8 mouse cellular contexts compared by ENCODE assay signal in the genomic region with DNA sequence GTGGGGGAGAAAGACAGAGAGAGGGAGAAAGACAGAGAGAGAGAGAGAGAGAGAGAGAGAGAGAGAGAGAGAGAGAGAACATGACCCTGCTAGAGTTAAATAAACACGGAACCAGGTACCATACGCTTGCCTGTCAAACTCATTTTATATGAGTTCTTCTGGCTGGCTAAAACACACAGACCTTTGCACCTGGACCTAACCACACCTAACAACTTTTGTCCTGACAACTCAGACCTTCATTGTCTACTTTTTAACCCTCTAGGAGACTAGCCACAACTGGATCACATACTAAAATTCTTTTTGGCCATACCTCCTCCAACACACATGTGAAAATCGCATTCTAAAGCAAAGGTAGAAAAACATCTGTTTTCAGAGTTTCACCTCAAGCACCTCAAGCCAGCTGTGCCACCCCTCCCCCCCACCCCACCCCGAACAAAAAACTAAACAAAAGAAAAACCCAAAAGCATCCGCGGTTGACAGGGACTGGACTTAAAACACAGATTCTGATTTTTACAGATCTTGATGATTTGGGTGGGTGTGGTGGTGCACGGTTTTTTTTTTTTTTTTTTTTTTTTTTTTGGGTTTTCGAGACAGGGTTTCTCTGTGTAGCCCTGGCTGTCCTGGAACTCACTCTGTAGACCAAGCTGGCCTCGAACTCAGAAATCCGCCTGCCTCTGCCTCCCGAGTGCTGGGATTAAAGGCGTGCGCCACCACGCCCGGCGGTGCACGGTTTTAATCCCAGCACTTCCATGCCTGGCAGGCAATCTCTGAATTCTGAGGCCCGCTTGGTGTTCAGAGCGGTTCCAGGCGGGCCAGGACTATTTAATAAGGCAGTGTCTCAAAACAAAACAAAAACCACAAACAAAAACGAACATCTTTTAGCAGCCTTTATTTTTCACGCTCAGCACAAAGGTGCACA. TPM values are rescaled to one million over a fixed set of nuclear protein-coding genes. Genes with fewer than 3 reads are reported as not detected.
DNase-seq lines count a peak whose midpoint lies in the region; ATAC-seq and TF ChIP-seq lines count a peak whose summit lies in the region.

No protein-coding gene starts in this region.

- H3K4me2 ChIP-seq in lung, embryonic 14.5 days: peak overlapping the region; percentile 87
- H3K4me2 ChIP-seq in embryonic facial prominence, embryonic 14.5 days (ENCODE audit: low read depth, low read length): peak overlapping the region; percentile 80
- H3K4me2 ChIP-seq in kidney, postnatal 0 days (ENCODE audit: low read length): peak overlapping the region; percentile 68
- peak overlapping the region; percentile 73 for H3K4me2 ChIP-seq in neural tube, embryonic 14.5 days (ENCODE audit: low read depth, low read length)

- peak overlapping the region; percentile 98 for H3K9ac ChIP-seq in lung, embryonic 14.5 days
- peak overlapping the region; percentile 99 for H3K9ac ChIP-seq in embryonic facial prominence, embryonic 14.5 days (ENCODE audit: low read depth, low read length)
- peak overlapping the region; percentile 95; the same call in 1 of the 2 replicates for H3K9ac ChIP-seq in kidney, postnatal 0 days (ENCODE audit: low read depth, low read length)
- H3K9ac ChIP-seq in neural tube, embryonic 14.5 days (replicated peaks; ENCODE audit: low read depth, low read length): peak overlapping the region; percentile 100; the same call in 1 of the 2 replicates

- no peaks in the 10 kb centered on the region for H3K27me3 ChIP-seq in lung, embryonic 14.5 days (ENCODE audit: insufficient read depth, low read length)
- no peaks in the 10 kb centered on the region for H3K27me3 ChIP-seq in embryonic facial prominence, embryonic 14.5 days (replicated peaks; ENCODE audit: control insufficient read depth, insufficient read depth, low read length)
- no peaks in the 10 kb centered on the region for H3K27me3 ChIP-seq in kidney, postnatal 0 days (ENCODE audit: insufficient read depth, low read length)
- no peaks in the 10 kb centered on the region for H3K27me3 ChIP-seq in neural tube, embryonic 14.5 days (ENCODE audit: control insufficient read depth, insufficient read depth, low read length)

- peak overlapping the region; percentile 89 for H3K4me3 ChIP-seq in lung, embryonic 14.5 days (ENCODE audit: low read depth, low read length)
- H3K4me3 ChIP-seq in embryonic facial prominence, embryonic 14.5 days (ENCODE audit: low read depth, low read length): peak overlapping the region; percentile 85
- peak overlapping the region; percentile 67 for H3K4me3 ChIP-seq in kidney, postnatal 0 days (replicated peaks; ENCODE audit: low read depth, low read length)
- H3K4me3 ChIP-seq in neural tube, embryonic 14.5 days (ENCODE audit: low read depth, low read length): peak overlapping the region; percentile 97

- WGBS in lung, embryonic 14.5 days: 13% methylated on average over 19 of the region's 22 CpGs
- 13% methylated on average over 20 of the region's 22 CpGs for WGBS in embryonic facial prominence, embryonic 14.5 days
- 13% methylated on average over 21 of the region's 22 CpGs for WGBS in kidney, postnatal 0 days
- WGBS in neural tube, embryonic 14.5 days: 16% methylated on average over 19 of the region's 22 CpGs

- peaks cover 9% of the 10 kb centered on the region for H3K4me1 ChIP-seq in lung, embryonic 14.5 days (ENCODE audit: insufficient read depth)
- peaks cover 18% of the 10 kb centered on the region for H3K4me1 ChIP-seq in embryonic facial prominence, embryonic 14.5 days (ENCODE audit: control insufficient read depth, insufficient read depth, low read length)
- peaks cover 11% of the 10 kb centered on the region; the same call in 1 of the 2 replicates for H3K4me1 ChIP-seq in kidney, postnatal 0 days (replicated peaks; ENCODE audit: insufficient read depth, low read length)
- H3K4me1 ChIP-seq in neural tube, embryonic 14.5 days (ENCODE audit: control insufficient read depth, insufficient read depth, low read length): peaks cover 15% of the 10 kb centered on the region

- no peaks in the 10 kb centered on the region for H3K9me3 ChIP-seq in lung, embryonic 14.5 days (ENCODE audit: low read depth, low read length)
- no peaks in the 10 kb centered on the region for H3K9me3 ChIP-seq in embryonic facial prominence, embryonic 14.5 days (ENCODE audit: control insufficient read depth, low read length)
- H3K9me3 ChIP-seq in kidney, postnatal 0 days (replicated peaks; ENCODE audit: low read length): no peaks in the 10 kb centered on the region
- H3K9me3 ChIP-seq in neural tube, embryonic 14.5 days (ENCODE audit: control insufficient read depth, low read length): no peaks in the 10 kb centered on the region

- 0 out of 2 replicates have a peak, but pooled peaks cover 6% of the 10 kb centered on the region for H3K36me3 ChIP-seq in lung, embryonic 14.5 days (ENCODE audit: insufficient read depth)
- peaks cover 7% of the 10 kb centered on the region; the same call in 1 of the 2 replicates for H3K36me3 ChIP-seq in embryonic facial prominence, embryonic 14.5 days (ENCODE audit: control insufficient read depth, insufficient read depth, low read length)
- no peaks in the 10 kb centered on the region for H3K36me3 ChIP-seq in kidney, postnatal 0 days (ENCODE audit: insufficient read depth, low read length)
- no peaks in the 10 kb centered on the region for H3K36me3 ChIP-seq in neural tube, embryonic 14.5 days (ENCODE audit: control insufficient read depth, insufficient read depth, low read length)

- H3K27ac ChIP-seq in lung, embryonic 14.5 days (ENCODE audit: low read depth): peak overlapping the region; percentile 98
- peak overlapping the region; percentile 99 for H3K27ac ChIP-seq in embryonic facial prominence, embryonic 14.5 days (replicated peaks; ENCODE audit: low read depth, low read length)
- peak overlapping the region; percentile 99 for H3K27ac ChIP-seq in kidney, postnatal 0 days
- H3K27ac ChIP-seq in neural tube, embryonic 14.5 days (ENCODE audit: low read depth, low read length): peak overlapping the region; percentile 99

- no peak for TF ChIP-seq CTCF in lung, embryonic 14.5 days (IDR thresholded peaks at IDR 0.05; ENCODE audit: low read depth)
- no peak for TF ChIP-seq CTCF in kidney, postnatal 0 days (IDR thresholded peaks at IDR 0.05; ENCODE audit: low read depth)

- no peak; the same call in 1 of the 2 replicates for ATAC-seq in lung, embryonic 14.5 days (ENCODE audit: insufficient read depth)
- ATAC-seq in embryonic facial prominence, embryonic 14.5 days (ENCODE audit: low read depth): no peak; the same call in 1 of the 2 replicates
- no peak; the same call in 1 of the 2 replicates for ATAC-seq in kidney, postnatal 0 days (replicated peaks; ENCODE audit: low FRiP score, low read depth)
- ATAC-seq in neural tube, embryonic 14.5 days (ENCODE audit: low read depth): peak; percentile 22

- no peak for DNase-seq in lung, embryonic 14.5 days
- no peak for DNase-seq in lung, postnatal 25 days (ENCODE audit: low spot score)
- no peak for DNase-seq in embryonic facial prominence, embryonic 14.5 days (ENCODE audit: low spot score)
- DNase-seq in kidney, postnatal 0 days (ENCODE audit: low spot score): peak; percentile 16
- no peak for DNase-seq in layer of hippocampus, adult 11-12 months (ENCODE audit: low spot score)
- no peak for DNase-seq in thymus, postnatal 36 days
- no peak for DNase-seq in right cerebral cortex, postnatal 25 days

RNA-seq across cellular contexts. Expression of gene Rnf103, which starts 0.7 kb away (rescaled TPM):
- 18.1 and 18.2 TPM in 2 replicates for polyA plus RNA-seq in lung, embryonic 14.5 days (2014; fragmentation: Nextera tagmentation; extraction: Ambion mirVana)
- polyA plus RNA-seq in embryonic facial prominence, embryonic 14.5 days (2014; fragmentation: Nextera tagmentation; extraction: Ambion mirVana): 20.7 and 21.2 TPM in 2 replicates
- 19.9 and 22.2 TPM in 2 replicates for polyA plus RNA-seq in kidney, postnatal 0 days (2015; fragmentation: Nextera tagmentation; extraction: Ambion mirVana)
- 30.7 and 32.1 TPM in 2 replicates for polyA plus RNA-seq in neural tube, embryonic 14.5 days (2014; fragmentation: Nextera tagmentation; extraction: Ambion mirVana)

RNA-seq across cellular contexts. Expression of gene Chmp3, which starts 50.6 kb away (rescaled TPM):
- 61.8 and 66.7 TPM in 2 replicates for polyA plus RNA-seq in lung, embryonic 14.5 days (2014; fragmentation: Nextera tagmentation; extraction: Ambion mirVana)
- 69.6 and 70.3 TPM in 2 replicates for polyA plus RNA-seq in embryonic facial prominence, embryonic 14.5 days (2014; fragmentation: Nextera tagmentation; extraction: Ambion mirVana)
- polyA plus RNA-seq in kidney, postnatal 0 days (2015; fragmentation: Nextera tagmentation; extraction: Ambion mirVana): 81.4 and 83.1 TPM in 2 replicates
- 51.0 and 62.9 TPM in 2 replicates for polyA plus RNA-seq in neural tube, embryonic 14.5 days (2014; fragmentation: Nextera tagmentation; extraction: Ambion mirVana)

RNA-seq across cellular contexts. Expression of gene Rmnd5a, which starts 52.6 kb away (rescaled TPM):
- polyA plus RNA-seq in lung, embryonic 14.5 days (2014; fragmentation: Nextera tagmentation; extraction: Ambion mirVana): 9.1 and 9.4 TPM in 2 replicates
- 8.3 and 9.6 TPM in 2 replicates for polyA plus RNA-seq in embryonic facial prominence, embryonic 14.5 days (2014; fragmentation: Nextera tagmentation; extraction: Ambion mirVana)
- polyA plus RNA-seq in kidney, postnatal 0 days (2015; fragmentation: Nextera tagmentation; extraction: Ambion mirVana): 14.7 and 15.4 TPM in 2 replicates
- polyA plus RNA-seq in neural tube, embryonic 14.5 days (2014; fragmentation: Nextera tagmentation; extraction: Ambion mirVana): 6.7 and 8.4 TPM in 2 replicates
